Comparison of ENCODE assay signal across 10 mouse cellular contexts in the genomic region with DNA sequence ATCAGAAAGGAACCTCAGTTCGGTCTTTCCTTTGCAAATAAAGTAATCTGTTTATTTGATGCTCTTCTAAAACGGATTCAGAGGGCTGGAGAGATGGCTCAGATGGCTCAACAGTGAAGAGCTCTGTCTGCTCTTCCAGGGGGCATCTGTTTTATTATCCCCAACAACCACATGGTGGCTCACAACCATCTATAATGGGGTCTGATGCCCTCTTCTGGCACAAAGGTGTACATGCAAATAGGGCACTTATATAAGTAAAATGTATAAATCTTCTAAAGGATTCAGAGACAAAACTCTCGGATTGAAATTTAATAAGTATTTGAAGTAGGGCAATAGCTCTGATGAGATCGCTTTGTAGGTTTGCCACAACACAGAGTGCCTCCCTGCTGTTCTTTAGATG. TPM values are rescaled to one million over a fixed set of nuclear protein-coding genes. Genes with fewer than 3 reads are reported as not detected.
DNase-seq lines count a peak whose midpoint lies in the region; TF ChIP-seq lines count a peak whose summit lies in the region.
"Had no signal": no experiment of that assay in that cellular context is flagged by ENCODE, and none has a peak within 500 bp of the region (broad histone marks: within the 10 kb centered on the region; RNA-seq: fewer than 3 reads in every experiment).

No protein-coding gene starts in this region.

- intact Hi-C loops in heart, postnatal 36 days (cut with DNase I), result loop anchor here (2.0 to 5.0 kb wide), 2 partner anchors 208 to 241 kb away; no protein-coding TSS in a partner anchor

- TF ChIP-seq EP300 in MEL (IDR thresholded peaks at IDR 0.05; ENCODE audit: low read depth in 1 of 2, low read length in 2 of 2), result no peak

- H3K36me3 ChIP-seq in MEL (ENCODE audit: control insufficient read depth in 1 of 2, insufficient read depth in 2 of 2, low read length in 2 of 2), result peaks cover 2 to 10% of the 10 kb centered on the region in 2 experiments; a peak in 2 of 4 replicates

- TF ChIP-seq RAD21 in MEL (IDR thresholded peaks at IDR 0.05; ENCODE audit: low read depth, low read length), result peak; percentile 33

- H3K4me3 ChIP-seq in MEL (ENCODE audit: control insufficient read depth in 1 of 2, insufficient read depth in 1 of 2, low read depth in 2 of 2, low read length in 2 of 2), result no peak overlapping the region
- H3K4me3 ChIP-seq: embryonic facial prominence, embryonic 12.5 days; neural tube, embryonic 13.5 days had no signal

- no peak for TF ChIP-seq POLR2A in MEL (IDR thresholded peaks at IDR 0.05; ENCODE audit: control insufficient read depth in 1 of 2, insufficient read depth in 1 of 2, low read depth in 1 of 2, low read length in 2 of 2, poor library complexity in 1 of 2)

- H3K4me1 ChIP-seq in MEL (ENCODE audit: control insufficient read depth in 1 of 2, insufficient read depth in 2 of 2, low read length in 2 of 2), result 0 out of 4 replicates have a peak, but pooled peaks cover 0 to 2% of the 10 kb centered on the region in 2 experiments

- peak; percentile 41 to 89 (median 47) for TF ChIP-seq CTCF in MEL (IDR thresholded peaks at IDR 0.05 in 2 of 3, conservative IDR thresholded peaks at IDR 0.05 in 1 of 3; ENCODE audit: control insufficient read depth in 1 of 3, insufficient read depth in 1 of 3, low read depth in 2 of 3, low read length in 3 of 3, poor library complexity in 1 of 3, severe bottlenecking in 1 of 3)

- no peak overlapping the region for H3K9ac ChIP-seq in MEL (ENCODE audit: control insufficient read depth, low read depth, low read length, poor library complexity, severe bottlenecking)
- H3K9ac ChIP-seq: embryonic facial prominence, embryonic 12.5 days; neural tube, embryonic 13.5 days had no signal

- H3K79me2 ChIP-seq in MEL (ENCODE audit: control insufficient read depth, insufficient read depth, low read length, poor library complexity), result peaks cover 5% of the 10 kb centered on the region

- no peaks in the 10 kb centered on the region for H3K27me3 ChIP-seq in MEL (ENCODE audit: control insufficient read depth in 1 of 2, insufficient read depth in 2 of 2, low read length in 2 of 2)
- H3K27me3 ChIP-seq: embryonic facial prominence, embryonic 12.5 days; neural tube, embryonic 13.5 days had no signal

- H3K9me3 ChIP-seq in MEL (replicated peaks; ENCODE audit: insufficient read depth, low read length), result no peaks in the 10 kb centered on the region
- H3K9me3 ChIP-seq: embryonic facial prominence, embryonic 12.5 days had no signal

- no peak overlapping the region for H3K27ac ChIP-seq in MEL (ENCODE audit: control insufficient read depth, low read depth, low read length)
- H3K27ac ChIP-seq: embryonic facial prominence, embryonic 12.5 days; neural tube, embryonic 13.5 days had no signal

- peak; percentile 47 for DNase-seq in kidney, postnatal 14 days
- DNase-seq in kidney, adult 11 months, result no peak
- peak; percentile 79 for DNase-seq in CD4-positive helper T cell, adult 2 months (ENCODE audit: low read depth, low spot score)
- peak; percentile 63 for DNase-seq in MEL (ENCODE audit: low read depth, low spot score)
- DNase-seq in induced T-regulatory cell, adult 2 months (ENCODE audit: low read depth), result peak; percentile 83
- DNase-seq in right cerebral cortex, postnatal 25 days, result no peak
- no peak for DNase-seq in adrenal gland, adult 2 months
- DNase-seq in heart, postnatal 36 days, result no peak

TF ChIP-seq in MEL, 35 proteins besides CTCF, POLR2A, EP300 and RAD21:
- peak; percentile 50; the same call in 1 of the 2 replicates for TF ChIP-seq ZNF384 (IDR thresholded peaks at IDR 0.05; ENCODE audit: low read depth, low read length)
- peak; percentile 36; the same call in 1 of the 2 replicates for TF ChIP-seq HCFC1 (IDR thresholded peaks at IDR 0.05; ENCODE audit: low read depth, low read length)
- 0 out of 2 replicates have a peak, but pooled peaks have one; percentile 19 for TF ChIP-seq ELF1 (IDR thresholded peaks at IDR 0.05; ENCODE audit: low read depth, low read length)
- peak; percentile 76 for TF ChIP-seq SMC3 (IDR thresholded peaks at IDR 0.05; ENCODE audit: low read depth, low read length)
- TF ChIP-seq MYC (IDR thresholded peaks at IDR 0.05; ENCODE audit: low read depth, low read length), result peak; percentile 79
- TF ChIP-seq CHD1 (IDR thresholded peaks at IDR 0.05; ENCODE audit: low read depth, low read length), result no peak
- TF ChIP-seq TCF12 (IDR thresholded peaks at IDR 0.05; ENCODE audit: low read depth, low read length), result no peak
- 0 out of 2 replicates have a peak, but pooled peaks have one; percentile 17 for TF ChIP-seq USF1 (IDR thresholded peaks at IDR 0.05; ENCODE audit: low read depth, low read length)
- TF ChIP-seq ZC3H11A (IDR thresholded peaks at IDR 0.05; ENCODE audit: low read depth, low read length), result peak; percentile 49

RNA-seq across cellular contexts. Expression of gene Klhdc9, which starts 2.2 kb away (rescaled TPM):
- total RNA-seq in MEL (2012; rRNA removed), result 0.08 and 0.10 TPM in 2 replicates
- polyA plus RNA-seq in MEL (2012; ENCODE audit: insufficient read depth in 1 of 2, insufficient read length in 2 of 2, low read depth in 1 of 2, low replicate concordance in 2 of 2, missing spikeins in 1 of 2), result not detected
- total RNA-seq in adrenal gland, adult 2 months (2021), result 1 to 10 TPM; 1.1 to 3.8 TPM
- polyA plus RNA-seq in adrenal gland, adult 2 months (2012; rRNA removed), result 3.3 and 4.3 TPM in 2 replicates
- not detected for total RNA-seq in heart, postnatal 36 days (2021)

RNA-seq across cellular contexts. Expression of gene Nectin4, which starts 11.5 kb away (rescaled TPM):
- 0.04 TPM in 1 of 2 replicates, not detected in the other for total RNA-seq in MEL (2012; rRNA removed)
- under 1 TPM in 1 of 2 experiments, not detected in 1; 0.15 TPM for polyA plus RNA-seq in MEL (2012; ENCODE audit: insufficient read depth in 1 of 2, insufficient read length in 2 of 2, low read depth in 1 of 2, low replicate concordance in 2 of 2, missing spikeins in 1 of 2)
- under 1 TPM; 0.09 to 0.14 TPM for total RNA-seq in adrenal gland, adult 2 months (2021)
- 0.20 and 0.21 TPM in 2 replicates for polyA plus RNA-seq in adrenal gland, adult 2 months (2012; rRNA removed)
- under 1 TPM; 0.08 to 0.30 TPM for total RNA-seq in heart, postnatal 36 days (2021)

RNA-seq across cellular contexts. Expression of gene Pfdn2, which starts 13.0 kb away (rescaled TPM):
- total RNA-seq in MEL (2012; rRNA removed), result 33.8 and 36.2 TPM in 2 replicates
- polyA plus RNA-seq in MEL (2012; ENCODE audit: insufficient read depth in 1 of 2, insufficient read length in 2 of 2, low read depth in 1 of 2, low replicate concordance in 2 of 2, missing spikeins in 1 of 2), result 100 to 1,000 TPM in 1 of 2 experiments, not detected in 1; 329 TPM
- total RNA-seq in adrenal gland, adult 2 months (2021), result 100 to 1,000 TPM; 154 TPM
- polyA plus RNA-seq in adrenal gland, adult 2 months (2012; rRNA removed), result 3.5 and 4.0 TPM in 2 replicates
- total RNA-seq in heart, postnatal 36 days (2021), result 10 to 100 TPM; 79.4 to 95.6 TPM

RNA-seq across cellular contexts. Expression of gene Nit1, which starts 13.0 kb away (rescaled TPM):
- total RNA-seq in MEL (2012; rRNA removed), result 17.9 and 20.0 TPM in 2 replicates
- polyA plus RNA-seq in MEL (2012; ENCODE audit: insufficient read depth in 1 of 2, insufficient read length in 2 of 2, low read depth in 1 of 2, low replicate concordance in 2 of 2, missing spikeins in 1 of 2), result 10 to 100 TPM in 1 of 2 experiments, not detected in 1; 26.3 TPM
- total RNA-seq in adrenal gland, adult 2 months (2021), result 10 to 100 TPM; 82.6 to 92.9 TPM
- polyA plus RNA-seq in adrenal gland, adult 2 months (2012; rRNA removed), result 70.1 and 74.7 TPM in 2 replicates
- total RNA-seq in heart, postnatal 36 days (2021), result 10 to 100 TPM; 27.7 to 28.4 TPM

RNA-seq across cellular contexts. Expression of gene Dedd, which starts 29.5 kb away (rescaled TPM):
- 24.9 and 28.7 TPM in 2 replicates for total RNA-seq in MEL (2012; rRNA removed)
- polyA plus RNA-seq in MEL (2012; ENCODE audit: insufficient read depth in 1 of 2, insufficient read length in 2 of 2, low read depth in 1 of 2, low replicate concordance in 2 of 2, missing spikeins in 1 of 2), result 10 to 100 TPM in 1 of 2 experiments, not detected in 1; 44.9 TPM
- 10 to 100 TPM; 31.7 to 33.5 TPM for total RNA-seq in adrenal gland, adult 2 months (2021)
- polyA plus RNA-seq in adrenal gland, adult 2 months (2012; rRNA removed), result 19.9 and 20.0 TPM in 2 replicates
- 10 to 100 TPM; 21.3 to 24.2 TPM for total RNA-seq in heart, postnatal 36 days (2021)

Comparison
In these comparisons a context has a peak if more than half of its experiments do, and no peak if none do; other contexts are left out.
1. DNase-seq: peak in kidney, postnatal 14 days (single experiment), CD4-positive helper T cell, adult 2 months (single experiment), MEL (single experiment) and induced T-regulatory cell, adult 2 months (single experiment); none in kidney, adult 11 months (single experiment), right cerebral cortex, postnatal 25 days (single experiment), adrenal gland, adult 2 months (single experiment) and heart, postnatal 36 days (0 of 2).